Mouse (Mus musculus) heart, adult 2 months (tissue): ENCODE results near the gene Galns. TPM values are rescaled to one million over a fixed set of nuclear protein-coding genes. Genes with fewer than 3 reads are reported as not detected.

Experiments used
- DNase-seq, 2 experiments: peaks; one replicate each; pipeline ENCODE4 v3.0.0; 2021
- H3K27ac ChIP-seq: fragments of 200-600 bp; 2 replicates; pipeline ENCODE4 v1.8.1; 2022
- H3K27me3 ChIP-seq: fragments of 200-500 bp; 2 replicates; pipeline ENCODE4 v1.6.1; 2012; ENCODE audit warnings: mild to moderate bottlenecking, low read length, inconsistent platforms, mixed read lengths; ENCODE audit not compliant: control insufficient read depth, insufficient read depth
- H3K36me3 ChIP-seq: fragments of 200-500 bp; 2 replicates; pipeline ENCODE4 v1.6.1; 2012; ENCODE audit warnings: low read length, inconsistent platforms; ENCODE audit not compliant: control insufficient read depth, insufficient read depth
- H3K4me1 ChIP-seq: fragments of 200-500 bp; 2 replicates; pipeline ENCODE4 v1.6.1; 2011; ENCODE audit warnings: low read length; ENCODE audit not compliant: control insufficient read depth, insufficient read depth
- H3K4me3 ChIP-seq: fragments of 200-600 bp; 2 replicates; pipeline ENCODE4 v1.8.1; 2022
- H3K79me2 ChIP-seq: fragments of 200-500 bp; replicated peaks from 2 replicates; pipeline ENCODE4 v1.6.1; 2012; ENCODE audit warnings: mild to moderate bottlenecking, inconsistent platforms, low read length, moderate library complexity, mixed read lengths; ENCODE audit not compliant: control insufficient read depth, insufficient read depth
- H3K9ac ChIP-seq: fragments of 200-500 bp; 2 replicates; pipeline ENCODE4 v1.6.1; 2012; ENCODE audit warnings: low read depth, mild to moderate bottlenecking, control low read depth, inconsistent platforms, low read length, mixed read lengths
- CTCF ChIP-seq: fragments of 200-600 bp; IDR thresholded peaks from 2 replicates; pipeline ENCODE4 v1.8.1; 2022; ENCODE audit warnings: antibody characterized with exemption, mild to moderate bottlenecking, moderate library complexity
- EP300 ChIP-seq: fragments of 200-500 bp; IDR thresholded peaks from 2 replicates; pipeline ENCODE4 v1.6.1; 2011; ENCODE audit warnings: low read depth, low read length, control low read depth; ENCODE audit not compliant: insufficient read depth
- POLR2A ChIP-seq: fragments of 200-500 bp; IDR thresholded peaks from 2 replicates; pipeline ENCODE4 v1.6.1; 2011; ENCODE audit warnings: mild to moderate bottlenecking, low read depth, low read length, control low read depth; ENCODE audit not compliant: insufficient read depth
- WGBS: fragments of 180-500 bp; shearing (Covaris S2); methylation state at CpG from one replicate; pipeline ENCODE4 v1.1.7; 2018; 5-methylcytosine and 5-hydroxymethylcytosine counted together
- intact Hi-C: fragments of 180-260 bp; cut with DNase I; formaldehyde crosslinking; loops from one replicate; pipeline ENCODE4 v1.15.1; 2025
- polyA plus RNA-seq: library from polyadenylated mRNA; depleted of rRNA; stranded (reverse); fragments of >200 nt; gene quantifications from 2 replicates; pipeline ENCODE4 v1.2.3, GENCODE M21; 2012
- total RNA-seq, 2 experiments: library from RNA; stranded (reverse); gene quantifications; 2 replicates each; pipeline ENCODE4 v1.2.3; 2021

Galns gene
- total and polyA plus RNA-seq, 3 experiments = 3.1 to 5.0 (median 3.2) TPM

DNA sequence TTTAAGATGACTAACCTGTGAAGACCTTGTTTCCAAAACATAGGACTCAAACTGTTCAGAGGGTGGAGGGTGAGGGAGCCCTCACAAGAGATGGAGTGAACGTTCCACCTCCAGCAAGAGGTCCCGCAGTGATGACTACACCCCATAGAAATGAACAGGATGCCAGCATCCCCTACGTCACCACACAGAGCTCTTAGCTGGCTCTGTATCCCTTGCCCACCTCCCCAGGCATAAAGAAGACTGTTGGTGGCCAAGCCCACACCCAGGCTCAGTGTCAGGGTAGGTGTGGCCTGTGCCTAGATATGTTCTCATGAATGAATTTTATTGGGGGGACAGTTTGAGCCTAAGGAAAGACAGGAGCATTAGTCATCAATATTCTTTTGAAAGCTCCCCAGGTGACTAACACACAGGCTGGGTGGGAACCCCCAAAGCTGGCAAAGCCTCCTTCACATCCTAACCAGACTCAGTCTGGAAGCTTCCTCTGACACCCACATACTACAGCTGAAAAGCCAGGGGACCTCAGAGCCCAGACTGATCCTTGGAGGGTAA, 62.3 kb downstream of the Galns start:
- H3K36me3 ChIP-seq = no peaks in the 10 kb centered on the region
- no peak overlapping the region for H3K9ac ChIP-seq
- no peaks in the 10 kb centered on the region for H3K27me3 ChIP-seq
- H3K79me2 ChIP-seq = peaks cover 4% of the 10 kb centered on the region
- peak overlapping the region; percentile 17 for H3K27ac ChIP-seq
- 39% methylated on average over 3 of the region's 3 CpGs for WGBS
- peaks cover 11% of the 10 kb centered on the region for H3K4me1 ChIP-seq
- no peak overlapping the region for H3K4me3 ChIP-seq
- TF ChIP-seq POLR2A (no peak), CTCF (no peak), EP300 (no peak)
- intact Hi-C loops = no loop called here
- no peak for DNase-seq

GRCm38 (mm10) chr8:122548331-122548730, 62.9 kb downstream of the Galns start:
- no peak for DNase-seq
- H3K27me3 ChIP-seq = no peaks in the 10 kb centered on the region
- peaks cover 6% of the 10 kb centered on the region for H3K79me2 ChIP-seq
- no peak for TF ChIP-seq CTCF
- no peak for TF ChIP-seq POLR2A
- no peak for TF ChIP-seq EP300
- H3K4me1 ChIP-seq = peaks cover 11% of the 10 kb centered on the region
- H3K9ac ChIP-seq = no peak overlapping the region
- H3K36me3 ChIP-seq = no peaks in the 10 kb centered on the region
- WGBS = 57% methylated on average over 13 of the region's 13 CpGs
- no peak overlapping the region for H3K4me3 ChIP-seq
- H3K27ac ChIP-seq = peak overlapping the region; percentile 80
- intact Hi-C loops = no loop called here

- intact Hi-C loops = loop anchor here (1.0 kb wide), 2 partner anchors 25 to 33 kb away; no protein-coding TSS in a partner anchor
- 38% methylated on average over 5 of the region's 5 CpGs for WGBS
- Histone ChIP-seq H3K4me3 (peak overlapping the region; percentile 18; the same call in 1 of the 2 replicates), H3K27ac (peak overlapping the region; percentile 80), H3K79me2 (peaks cover 7% of the 10 kb centered on the region), H3K4me1 (peaks cover 11% of the 10 kb centered on the region), H3K36me3 (no peaks in the 10 kb centered on the region), H3K9ac (no peak overlapping the region), H3K27me3 (no peaks in the 10 kb centered on the region)
- DNase-seq = peak; percentile 49 to 71
- TF ChIP-seq CTCF (no peak), POLR2A (no peak)
Measured at GRCm38 (mm10) chr8:122547815-122548214, 63.4 kb downstream of the Galns start.

- TF ChIP-seq POLR2A (no peak), EP300 (peak; percentile 89; the same call in 1 of the 2 replicates), CTCF (no peak)
- no peaks in the 10 kb centered on the region for H3K27me3 ChIP-seq
- intact Hi-C loops = loop anchor here (1.0 kb wide), 2 partner anchors 24 to 32 kb away; no protein-coding TSS in a partner anchor
- peak overlapping the region; percentile 80 for H3K27ac ChIP-seq
- H3K79me2 ChIP-seq = peaks cover 7% of the 10 kb centered on the region
- WGBS = 19% methylated on average over 24 of the region's 24 CpGs
- 0 out of 2 replicates have a peak overlapping the region, but pooled peaks have one; percentile 18 for H3K4me3 ChIP-seq
- H3K9ac ChIP-seq = peak overlapping the region; percentile 36
- no peaks in the 10 kb centered on the region for H3K36me3 ChIP-seq
- H3K4me1 ChIP-seq = peaks cover 13% of the 10 kb centered on the region
- peak; percentile 79 to 86 for DNase-seq
Measured at GRCm38 (mm10) chr8:122546811-122547453, 64.3 kb downstream of the Galns start.

- intact Hi-C loops = no loop called here
- no peak for DNase-seq
- H3K4me3 ChIP-seq = no peak overlapping the region
- no peaks in the 10 kb centered on the region for H3K36me3 ChIP-seq
- H3K9ac ChIP-seq = no peak overlapping the region; the same call in 1 of the 2 replicates
- peaks cover 8% of the 10 kb centered on the region for H3K79me2 ChIP-seq
- no peaks in the 10 kb centered on the region for H3K27me3 ChIP-seq
- WGBS = 63% methylated on average over 7 of the region's 7 CpGs
- TF ChIP-seq CTCF (no peak), POLR2A (no peak), EP300 (no peak)
- H3K27ac ChIP-seq = peak overlapping the region; percentile 80
- peaks cover 13% of the 10 kb centered on the region for H3K4me1 ChIP-seq
Measured at GRCm38 (mm10) chr8:122546066-122546755, 65.1 kb downstream of the Galns start.
